Mouse (Mus musculus) small intestine, adult 2 months (tissue): ENCODE results near the gene 2210011C24Rik. TPM values are rescaled to one million over a fixed set of nuclear protein-coding genes. Genes with fewer than 3 reads are reported as not detected.
"Not testable (repeated sequence)": the region's sequence is repeated elsewhere in the genome, so short reads cannot be mapped to it uniquely, and the experiment has no call there.

Source experiments
- H3K27ac ChIP-seq: fragments of 200-500 bp; 2 replicates; pipeline ENCODE4 v1.5.1; 2012; ENCODE audit warnings: low read depth, low read length, control low read depth, inconsistent platforms; ENCODE audit not compliant: insufficient read depth
- H3K27me3 ChIP-seq: fragments of 200-500 bp; 2 replicates; pipeline ENCODE4 v1.6.1; 2012; ENCODE audit warnings: mild to moderate bottlenecking, moderate library complexity, low read length, inconsistent platforms; ENCODE audit not compliant: control insufficient read depth, insufficient read depth
- H3K36me3 ChIP-seq: fragments of 200-500 bp; 2 replicates; pipeline ENCODE4 v1.6.1; 2012; ENCODE audit warnings: mild to moderate bottlenecking, low read length, control low read depth, inconsistent platforms; ENCODE audit not compliant: control insufficient read depth, insufficient read depth
- H3K4me1 ChIP-seq: fragments of 200-500 bp; 2 replicates; pipeline ENCODE4 v1.6.1; 2012; ENCODE audit warnings: low read length, inconsistent platforms, mixed read lengths; ENCODE audit not compliant: control insufficient read depth, insufficient read depth, insufficient read length
- H3K4me3 ChIP-seq: fragments of 200-500 bp; 2 replicates; pipeline ENCODE4 v1.5.1; 2012; ENCODE audit warnings: low read depth, mild to moderate bottlenecking, control low read depth, inconsistent platforms, low read length, moderate library complexity
- CTCF ChIP-seq: fragments of 200-500 bp; IDR thresholded peaks from 2 replicates; pipeline ENCODE4 v1.5.1; 2012; ENCODE audit warnings: low read depth, mild to moderate bottlenecking, control low read depth, inconsistent platforms, low read length, moderate library complexity, mixed read lengths; ENCODE audit not compliant: insufficient replicate concordance, insufficient read length; ENCODE audit errors: extremely low read depth
- POLR2A ChIP-seq: fragments of 200-500 bp; IDR thresholded peaks from 2 replicates; pipeline ENCODE4 v1.6.1; 2012; ENCODE audit warnings: low read depth, mild to moderate bottlenecking, control low read depth, inconsistent platforms, low read length, moderate library complexity
- WGBS: fragments of 180-500 bp; shearing (Covaris S2); methylation state at CpG from one replicate; pipeline ENCODE4 v1.1.7; 2018; 5-methylcytosine and 5-hydroxymethylcytosine counted together
- polyA plus RNA-seq: library from polyadenylated mRNA; depleted of rRNA; stranded (reverse); fragments of >200 nt; gene quantifications from 2 replicates; pipeline ENCODE4 v1.2.3, GENCODE M21; 2012

Gene 2210011C24Rik
- polyA plus RNA-seq, 1 experiment = 13.5 TPM

DNA sequence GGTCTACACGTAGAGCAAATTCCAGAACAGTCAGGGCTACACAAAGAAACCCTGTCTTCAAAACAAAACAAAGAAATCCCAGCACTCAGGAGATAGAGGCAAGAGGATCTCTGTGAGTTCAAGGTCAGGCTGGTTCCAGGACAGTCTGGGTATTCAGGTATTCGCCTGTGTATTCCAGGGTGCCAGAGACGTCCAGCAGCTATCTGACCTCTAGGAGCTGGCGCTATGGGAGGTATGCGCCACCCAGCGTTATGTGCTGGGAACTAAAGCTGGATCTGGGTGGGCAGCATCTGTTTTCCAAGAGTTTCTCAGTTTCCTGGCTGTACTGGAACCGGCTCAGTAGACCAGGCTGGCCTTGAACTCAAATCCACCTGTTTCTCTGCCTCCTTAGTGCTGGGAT, 3.6 kb downstream of the 2210011C24Rik start:
- TF ChIP-seq POLR2A (no peak), CTCF (no peak)
- WGBS = 57% methylated on average over 7 of the region's 7 CpGs
- no peaks in the 10 kb centered on the region for H3K36me3 ChIP-seq
- peaks cover 25% of the 10 kb centered on the region for H3K27me3 ChIP-seq
- no peak overlapping the region for H3K27ac ChIP-seq
- no peak overlapping the region for H3K4me3 ChIP-seq
- peaks cover 12% of the 10 kb centered on the region for H3K4me1 ChIP-seq

DNA sequence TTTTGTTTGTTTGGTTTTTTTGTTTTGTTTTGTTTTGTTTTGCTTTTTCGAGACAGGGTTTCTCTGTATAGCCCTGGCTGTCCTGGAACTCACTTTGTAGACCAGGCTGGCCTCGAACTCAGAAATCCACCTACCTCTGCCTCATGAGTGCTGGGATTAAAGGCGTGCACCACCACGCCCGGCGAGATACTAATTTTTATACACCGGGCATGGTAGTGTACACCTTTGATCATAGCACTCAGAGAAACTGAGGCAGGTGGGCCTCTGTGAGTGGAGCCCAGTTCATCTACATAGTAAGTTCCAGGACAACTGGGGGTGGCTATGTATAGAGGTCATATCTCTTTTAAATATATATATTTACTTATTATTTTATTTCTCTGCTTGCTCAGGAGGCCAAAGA, 6.5 kb downstream of the 2210011C24Rik start:
- not testable (repeated sequence) for H3K27ac ChIP-seq, H3K4me1 ChIP-seq, H3K36me3 ChIP-seq, H3K4me3 ChIP-seq, H3K27me3 ChIP-seq
- 87% methylated on average over 7 of the region's 7 CpGs for WGBS

DNA sequence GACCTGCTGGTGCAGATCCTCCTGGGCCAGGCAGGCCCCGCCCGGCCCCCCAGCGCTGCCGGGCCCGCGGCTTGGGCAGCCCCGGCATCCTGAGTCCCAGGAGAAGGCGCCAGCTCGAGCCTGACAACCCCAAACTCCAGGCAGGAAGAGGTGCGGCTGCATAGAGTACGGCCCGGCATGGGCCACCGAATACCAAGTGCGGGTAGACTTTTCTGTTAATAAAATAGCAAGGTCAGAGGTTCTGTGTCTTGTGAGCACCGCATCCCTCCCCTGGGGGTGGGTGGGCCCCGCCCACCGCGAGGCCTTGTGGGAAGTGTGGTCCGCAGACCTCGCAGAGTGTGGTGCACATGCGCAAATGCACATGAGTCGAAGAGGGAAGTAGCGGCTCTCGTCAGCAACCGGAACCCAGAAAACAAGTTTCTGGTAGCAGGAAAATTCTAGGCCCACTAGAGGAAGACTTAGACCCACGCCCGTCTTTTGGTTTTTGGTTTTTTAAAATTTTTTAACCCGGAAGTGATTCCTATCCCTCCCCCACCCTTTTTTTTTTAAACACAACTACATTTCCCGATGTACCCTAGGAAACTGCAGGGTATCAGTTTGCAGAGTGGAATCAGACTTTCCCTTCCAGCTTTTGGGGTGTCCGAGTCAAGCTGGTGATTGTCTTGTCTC, 7.3 kb downstream of the 2210011C24Rik start:
- TF ChIP-seq CTCF = no peak
- TF ChIP-seq POLR2A = peak; percentile 68; the same call in 1 of the 2 replicates
- under 1% methylated on average over 30 of the region's 30 CpGs for WGBS
- H3K27me3 ChIP-seq = no peaks in the 10 kb centered on the region
- peaks cover 5% of the 10 kb centered on the region; the same call in 1 of the 2 replicates for H3K4me1 ChIP-seq
- H3K36me3 ChIP-seq = peaks cover 4% of the 10 kb centered on the region
- peak overlapping the region; percentile 77 for H3K4me3 ChIP-seq
- peak overlapping the region; percentile 48 for H3K27ac ChIP-seq

DNA sequence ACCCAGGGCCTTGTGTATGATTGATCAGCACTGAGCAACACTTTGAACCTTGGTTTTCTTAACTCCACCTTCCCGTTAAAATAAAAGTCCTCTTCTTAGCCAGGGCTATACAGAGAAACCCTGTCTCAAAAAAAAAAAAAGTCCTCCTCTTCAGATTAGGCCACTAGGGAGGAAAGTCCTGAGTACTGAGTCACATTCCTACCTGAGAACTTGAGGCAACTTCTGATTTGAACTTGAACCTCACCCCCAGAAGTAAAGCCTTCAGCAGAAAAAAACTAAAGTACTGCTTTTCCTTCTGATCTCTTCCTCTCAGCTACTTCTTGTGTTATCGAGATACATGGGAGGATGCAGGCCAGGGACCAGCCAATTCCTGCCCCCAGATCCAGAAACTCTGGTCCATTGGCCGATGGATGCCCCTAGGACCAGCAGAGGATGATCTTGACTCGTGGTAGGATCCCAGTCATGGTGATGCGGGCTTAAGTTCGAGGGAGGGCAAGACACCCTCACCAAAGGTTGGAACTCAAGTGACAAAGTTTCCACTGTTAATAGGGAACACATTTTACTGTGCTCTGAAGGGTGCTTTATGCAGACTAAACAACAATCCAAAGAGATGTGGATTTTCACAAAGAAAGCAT, 8.2 kb downstream of the 2210011C24Rik start:
- 67% methylated on average over 6 of the region's 6 CpGs for WGBS
- TF ChIP-seq POLR2A (no peak), CTCF (no peak)
- peak overlapping the region; percentile 42 for H3K27ac ChIP-seq

DNA sequence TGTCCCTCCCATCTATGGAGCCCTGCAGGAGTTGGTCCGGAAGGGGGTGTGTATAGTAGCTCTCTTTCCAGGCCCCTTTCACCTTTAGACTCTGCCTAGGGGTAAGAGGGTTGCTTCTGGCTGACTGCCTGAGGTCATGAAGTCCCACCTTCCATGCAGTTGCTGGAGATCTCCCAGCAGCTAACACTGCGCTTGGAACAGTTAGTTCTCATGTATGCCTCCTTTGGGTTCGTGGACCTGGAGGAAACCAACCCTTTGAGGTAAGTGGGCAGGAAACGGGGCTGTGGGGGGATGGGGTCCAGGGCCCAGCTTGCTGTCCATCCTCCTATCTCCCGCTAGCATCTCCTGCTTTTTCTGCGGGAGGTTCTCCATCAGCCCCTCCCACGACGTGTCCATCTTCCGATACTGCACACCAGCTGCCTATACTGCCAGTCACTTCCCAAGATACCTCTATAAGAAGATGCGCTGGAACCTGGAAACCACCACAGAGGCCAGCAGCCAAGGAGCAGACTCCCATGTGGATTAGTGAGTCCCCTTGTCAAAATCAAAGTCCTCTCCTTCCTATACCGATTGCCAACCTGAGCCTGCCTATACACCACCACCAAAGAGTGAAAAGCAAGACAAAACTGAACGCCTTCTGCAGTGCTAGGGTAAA, 8.9 kb downstream of the 2210011C24Rik start:
- Histone ChIP-seq H3K27ac (no peak overlapping the region), H3K4me1 (peaks cover 12% of the 10 kb centered on the region), H3K4me3 (no peak overlapping the region; the same call in 1 of the 2 replicates), H3K36me3 (peaks cover 4% of the 10 kb centered on the region), H3K27me3 (no peaks in the 10 kb centered on the region)
- 74% methylated on average over 12 of the region's 12 CpGs for WGBS
- TF ChIP-seq CTCF = no peak
- no peak for TF ChIP-seq POLR2A

More for the DNA sequence above, 8.2 kb downstream of the 2210011C24Rik start:
- Histone ChIP-seq H3K36me3 (peaks cover 4% of the 10 kb centered on the region), H3K4me3 (peak overlapping the region; percentile 23; the same call in 1 of the 2 replicates), H3K4me1 (peaks cover 12% of the 10 kb centered on the region), H3K27me3 (no peaks in the 10 kb centered on the region)

DNA sequence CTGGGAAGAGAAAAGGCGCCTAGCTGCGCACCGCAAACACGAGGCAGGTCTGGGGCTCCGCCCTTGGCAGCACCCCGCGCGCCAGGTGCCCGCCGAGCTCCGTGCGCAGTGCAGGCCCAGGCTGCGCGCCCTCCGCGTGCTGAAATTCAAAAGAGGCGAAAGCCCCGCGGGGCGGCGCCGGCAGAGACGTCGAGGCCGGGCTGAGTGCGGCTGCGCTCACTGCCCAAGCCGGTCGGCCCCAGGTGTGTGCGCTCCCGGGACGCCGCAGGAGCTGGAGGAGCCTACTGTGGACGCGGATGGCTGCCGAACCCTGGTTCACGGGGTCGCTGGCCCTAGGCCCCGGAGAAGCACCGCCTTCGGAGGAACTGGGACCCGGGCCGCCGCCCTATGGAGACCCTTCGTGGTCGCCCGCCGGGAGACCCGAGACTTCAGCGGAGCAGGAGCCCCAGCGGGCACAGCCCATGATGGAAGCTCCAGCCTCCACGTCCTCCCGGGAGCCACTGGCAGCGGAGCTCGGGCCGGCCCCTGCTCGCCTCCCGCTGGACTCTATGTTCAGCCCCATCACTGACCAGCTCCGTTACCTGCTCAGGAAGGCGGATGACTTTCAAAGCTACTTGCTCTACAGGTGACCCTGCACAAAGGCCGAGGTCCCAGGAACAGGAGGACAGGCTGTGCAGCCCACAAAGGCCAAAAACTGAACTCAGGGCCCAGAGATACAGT, 10.5 kb downstream of the 2210011C24Rik start, which contains the start of gene 1700067K01Rik:
1700067K01Rik (plus strand) TSS at position 222 of the 720 bp plus-strand sequence.
- H3K27me3 ChIP-seq = no peaks in the 10 kb centered on the region
- no peak for TF ChIP-seq POLR2A
- 87% methylated on average over 61 of the region's 61 CpGs for WGBS

DNA sequence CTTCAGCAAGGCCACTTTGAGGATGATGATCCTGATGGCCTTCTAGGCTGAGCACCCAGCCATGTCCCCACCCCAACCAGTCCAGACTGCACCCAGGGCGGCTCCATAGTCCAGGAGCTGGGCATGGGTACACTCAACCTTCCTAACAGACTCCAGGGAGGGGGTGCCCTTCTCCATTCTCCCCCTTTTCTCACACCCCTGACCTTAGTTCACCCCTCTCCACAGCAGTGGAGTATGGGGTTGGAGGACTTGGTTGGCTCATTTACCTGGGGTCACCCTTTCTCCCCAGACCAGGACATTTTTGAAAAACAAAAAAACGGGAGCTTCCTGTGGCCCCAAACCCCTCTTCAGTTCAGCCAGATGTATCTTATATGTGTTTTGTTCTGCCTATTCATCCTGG, 12.1 kb downstream of the 2210011C24Rik start:
- H3K4me1 ChIP-seq = peaks cover 12% of the 10 kb centered on the region
- H3K27ac ChIP-seq = no peak overlapping the region
- no peak overlapping the region for H3K4me3 ChIP-seq
- H3K36me3 ChIP-seq = peaks cover 4% of the 10 kb centered on the region
- H3K27me3 ChIP-seq = no peaks in the 10 kb centered on the region
- TF ChIP-seq CTCF = no peak
- no peak for TF ChIP-seq POLR2A
- WGBS = 88% methylated on average over 2 of the region's 2 CpGs

More for the DNA sequence above, 10.5 kb downstream of the 2210011C24Rik start, which contains the start of gene 1700067K01Rik:
- H3K4me3 ChIP-seq = no peak within 1 kb of the TSS
- H3K27ac ChIP-seq = no peak within 1 kb of the TSS
- H3K4me1 ChIP-seq = peaks cover 12% of the 10 kb centered on the region
- H3K36me3 ChIP-seq = peaks cover 4% of the 10 kb centered on the region
